Mouse (Mus musculus) bone marrow, adult 2 months (tissue): Measurements from ENCODE around the gene Pcnx.

ENCODE experiments used
- CTCF ChIP-seq: fragments of 200-500 bp; IDR thresholded peaks from 2 replicates; pipeline ENCODE4 v1.5.1; 2011; ENCODE audit warnings: low read length, control low read depth; ENCODE audit not compliant: control insufficient read depth, insufficient read depth
- POLR2A ChIP-seq: fragments of 200-500 bp; IDR thresholded peaks from 2 replicates; pipeline ENCODE4 v1.6.1; 2011; ENCODE audit warnings: low read depth, mild to moderate bottlenecking, control low read depth, low read length, borderline replicate concordance; ENCODE audit not compliant: control insufficient read depth

DNA sequence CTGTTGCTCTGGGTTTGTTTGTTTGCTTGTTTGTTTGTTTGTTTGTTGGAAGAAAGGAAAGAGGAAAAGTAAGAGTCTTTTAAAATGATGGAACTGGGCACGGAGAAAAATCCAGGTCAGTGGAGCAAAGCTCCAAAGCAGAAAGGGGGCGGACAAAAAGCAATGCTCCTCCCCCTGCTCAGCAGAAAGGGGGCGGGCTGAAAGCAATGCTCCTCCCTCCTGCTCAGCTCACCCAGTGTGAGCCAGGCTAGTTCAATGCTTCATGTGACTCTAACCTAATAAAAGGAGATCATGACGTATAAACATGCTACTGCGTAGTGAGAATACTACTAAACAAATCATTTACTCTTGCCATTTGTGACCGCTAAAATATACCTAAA, 42.7 kb upstream of the Pcnx start:
- no peak for TF ChIP-seq POLR2A
- TF ChIP-seq CTCF = no peak
